Mouse (Mus musculus) MEL (cell line): ENCODE data around the gene Trim47. TPM values are rescaled to one million over a fixed set of nuclear protein-coding genes. Genes with fewer than 3 reads are reported as not detected.

Experiments
- DNase-seq: peaks from one replicate; pipeline ENCODE4 v3.0.0; 2011; ENCODE audit warnings: low read depth, low spot score
- H3K27ac ChIP-seq: 2 replicates; pipeline ENCODE4 v1.5.1; 2012; ENCODE audit warnings: low read depth, mild to moderate bottlenecking, control low read depth, low read length, moderate library complexity; ENCODE audit not compliant: control insufficient read depth
- H3K27me3 ChIP-seq, 2 experiments: fragments of 150-350 bp in 1 of 2; sonication (generic) in 1 of 2; 2 replicates each; pipeline ENCODE4 v1.6.1; 2012; ENCODE audit warnings: low read length in 2 of 2, mild to moderate bottlenecking in 2 of 2, improper control_type of control experiment in 1 of 2, moderate library complexity in 1 of 2; ENCODE audit not compliant: insufficient read depth in 2 of 2, control insufficient read depth in 1 of 2
- H3K36me3 ChIP-seq, 2 experiments: 2 replicates each; pipeline ENCODE4 v1.6.1; 2012 to 2014; ENCODE audit warnings: low read length in 2 of 2, improper control_type of control experiment in 1 of 2, inconsistent platforms in 1 of 2, mild to moderate bottlenecking in 1 of 2; ENCODE audit not compliant: insufficient read depth in 2 of 2, control insufficient read depth in 1 of 2
- H3K4me1 ChIP-seq, 2 experiments: fragments of 150-350 bp in 1 of 2; sonication (generic) in 1 of 2; 2 replicates each; pipeline ENCODE4 v1.6.1; 2012; ENCODE audit warnings: low read length in 2 of 2, improper control_type of control experiment in 1 of 2, mild to moderate bottlenecking in 1 of 2; ENCODE audit not compliant: insufficient read depth in 2 of 2, control insufficient read depth in 1 of 2
- H3K4me3 ChIP-seq, 2 experiments: fragments of 150-350 bp in 1 of 2; sonication (generic) in 1 of 2; 2 replicates each; pipeline ENCODE4 v1.5.1; 2012; ENCODE audit warnings: low read depth in 2 of 2, low read length in 2 of 2, mild to moderate bottlenecking in 2 of 2, moderate library complexity in 2 of 2, control low read depth in 1 of 2, improper control_type of control experiment in 1 of 2; ENCODE audit not compliant: control insufficient read depth in 1 of 2, insufficient read depth in 1 of 2
- H3K79me2 ChIP-seq: 2 replicates; pipeline ENCODE4 v1.6.1; 2012; ENCODE audit warnings: mild to moderate bottlenecking, low read length, moderate library complexity; ENCODE audit not compliant: control insufficient read depth, poor library complexity, insufficient read depth
- H3K9ac ChIP-seq: 2 replicates; pipeline ENCODE4 v1.6.1; 2012; ENCODE audit warnings: low read depth, mild to moderate bottlenecking, control low read depth, low read length, moderate library complexity; ENCODE audit not compliant: control insufficient read depth, poor library complexity, severe bottlenecking
- H3K9me3 ChIP-seq: fragments of 150-350 bp; sonication (generic); replicated peaks from 2 replicates; pipeline ENCODE4 v1.6.1; 2012; ENCODE audit warnings: mild to moderate bottlenecking, low read length, improper control_type of control experiment, moderate library complexity; ENCODE audit not compliant: insufficient read depth
- BHLHE40 ChIP-seq: IDR thresholded peaks from 2 replicates; pipeline ENCODE4 v1.6.1; 2012; ENCODE audit warnings: low read depth, mild to moderate bottlenecking, inconsistent platforms, low read length, improper control_type of control experiment, borderline replicate concordance
- CTCF ChIP-seq, 3 experiments: IDR thresholded peaks in 2 of 3; conservative IDR thresholded peaks in 1 of 3; 2 replicates each; pipeline ENCODE4 v1.5.1; 2011 to 2012; ENCODE audit warnings: low read length in 3 of 3, low read depth in 2 of 3, mild to moderate bottlenecking in 2 of 3, improper control_type of control experiment in 1 of 3, inconsistent platforms in 1 of 3, mixed read lengths in 1 of 3, moderate library complexity in 1 of 3; ENCODE audit not compliant: control insufficient read depth in 1 of 3, insufficient read depth in 1 of 3, poor library complexity in 1 of 3, severe bottlenecking in 1 of 3
- GABPA ChIP-seq: IDR thresholded peaks from 2 replicates; pipeline ENCODE4 v1.6.1; 2012; ENCODE audit warnings: low read depth, mild to moderate bottlenecking, inconsistent platforms, low read length, improper control_type of control experiment, moderate library complexity
- KAT2A ChIP-seq: conservative IDR thresholded peaks from 2 replicates; pipeline ENCODE4 v1.6.1; 2012; ENCODE audit warnings: low read depth, low read length, improper control_type of control experiment, inconsistent platforms
- MAFK ChIP-seq: IDR thresholded peaks from 2 replicates; pipeline ENCODE4 v1.6.1; 2011; ENCODE audit warnings: low read depth, mild to moderate bottlenecking, low read length, improper control_type of control experiment, borderline replicate concordance
- MAX ChIP-seq: IDR thresholded peaks from 2 replicates; pipeline ENCODE4 v1.6.1; 2011; ENCODE audit warnings: low read length, improper control_type of control experiment
- MEF2A ChIP-seq: IDR thresholded peaks from 2 replicates; pipeline ENCODE4 v1.6.1; 2014; ENCODE audit warnings: low read depth, mild to moderate bottlenecking, inconsistent platforms, low read length, improper control_type of control experiment; ENCODE audit not compliant: poor library complexity, insufficient replicate concordance, severe bottlenecking; ENCODE audit errors: extremely low read depth
- MYC ChIP-seq: IDR thresholded peaks from 2 replicates; pipeline ENCODE4 v1.6.1; 2011; ENCODE audit warnings: low read depth, mild to moderate bottlenecking, low read length, improper control_type of control experiment, moderate library complexity
- POLR2AphosphoS2 ChIP-seq: IDR thresholded peaks from 2 replicates; pipeline ENCODE4 v1.6.1; 2011; ENCODE audit warnings: low read length, improper control_type of control experiment
- RAD21 ChIP-seq: IDR thresholded peaks from 2 replicates; pipeline ENCODE4 v1.6.1; 2011; ENCODE audit warnings: mild to moderate bottlenecking, low read depth, low read length, improper control_type of control experiment
- SMC3 ChIP-seq: IDR thresholded peaks from 2 replicates; pipeline ENCODE4 v1.6.1; 2011; ENCODE audit warnings: low read depth, low read length, improper control_type of control experiment
- TBP ChIP-seq: IDR thresholded peaks from 2 replicates; pipeline ENCODE4 v1.8.0; 2011; ENCODE audit warnings: low read depth, low read length, improper control_type of control experiment
- TCF12 ChIP-seq: IDR thresholded peaks from 2 replicates; pipeline ENCODE4 v1.6.1; 2014; ENCODE audit warnings: low read depth, mild to moderate bottlenecking, inconsistent platforms, low read length, improper control_type of control experiment, moderate library complexity
- UBTF ChIP-seq: IDR thresholded peaks from 2 replicates; pipeline ENCODE4 v1.6.1; 2012; ENCODE audit warnings: low read depth, mild to moderate bottlenecking, inconsistent platforms, low read length, improper control_type of control experiment, moderate library complexity, borderline replicate concordance; ENCODE audit not compliant: insufficient read depth
- USF2 ChIP-seq, 2 experiments: IDR thresholded peaks; 2 replicates each; pipeline ENCODE4 v1.6.1; 2011 to 2012; ENCODE audit warnings: improper control_type of control experiment in 2 of 2, low read length in 2 of 2, borderline replicate concordance in 1 of 2, inconsistent platforms in 1 of 2, low read depth in 1 of 2, mild to moderate bottlenecking in 1 of 2; ENCODE audit not compliant: insufficient read depth in 1 of 2
- ZC3H11A ChIP-seq: IDR thresholded peaks from 2 replicates; pipeline ENCODE4 v1.6.1; 2012; ENCODE audit warnings: low read depth, mild to moderate bottlenecking, inconsistent platforms, low read length, improper control_type of control experiment
- ZKSCAN1 ChIP-seq: IDR thresholded peaks from 2 replicates; pipeline ENCODE4 v1.6.1; 2012; ENCODE audit warnings: low read depth, mild to moderate bottlenecking, inconsistent platforms, low read length, improper control_type of control experiment, moderate library complexity
- ZMIZ1 ChIP-seq: IDR thresholded peaks from 2 replicates; pipeline ENCODE4 v1.6.1; 2012; ENCODE audit warnings: low read depth, mild to moderate bottlenecking, inconsistent platforms, low read length, improper control_type of control experiment, moderate library complexity
- ZNF384 ChIP-seq: IDR thresholded peaks from 2 replicates; pipeline ENCODE4 v1.6.1; 2012; ENCODE audit warnings: low read depth, mild to moderate bottlenecking, inconsistent platforms, low read length, improper control_type of control experiment
- polyA plus RNA-seq, 2 experiments: library from polyadenylated mRNA; stranded (reverse) in 1 of 2; unstranded in 1 of 2; fragments of >175 nt in 1 of 2; fragments of >200 nt in 1 of 2; gene quantifications; 2 replicates each; pipeline versions ENCODE4 v1.2.1 to v1.2.4; 2012; ENCODE audit warnings: low replicate concordance in 2 of 2, low read depth in 1 of 2; ENCODE audit not compliant: insufficient read length in 2 of 2, insufficient read depth in 1 of 2, missing spikeins in 1 of 2
- total RNA-seq: library from RNA; depleted of rRNA; stranded (reverse); fragments of 300-350 nt; gene quantifications from 2 replicates; pipeline ENCODE4 v1.2.3, GENCODE M21; 2012

The Trim47 gene
- total and polyA plus RNA-seq, 3 experiments: 5.6 to 6.7 TPM; not detected in 1

DNA sequence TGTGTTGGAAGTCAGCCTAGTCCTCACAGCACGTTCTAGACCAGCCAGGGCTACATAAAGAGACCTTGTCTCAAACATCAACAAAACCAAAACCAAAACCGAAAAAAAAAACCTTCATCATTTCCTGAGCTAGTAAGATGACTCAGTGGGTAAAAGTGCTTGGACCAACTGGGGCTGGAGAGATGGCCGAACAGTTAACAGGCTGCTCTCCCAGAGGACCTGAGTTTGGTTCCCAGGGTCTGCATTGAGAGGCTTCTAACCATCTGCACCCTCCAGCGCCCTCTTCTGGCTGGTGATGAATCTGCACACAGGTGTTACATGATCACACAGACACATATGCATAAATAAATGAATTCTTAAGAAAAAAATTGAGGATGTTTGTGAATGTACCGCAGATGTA lies 55.5 kb downstream of the Trim47 start:
- no peak overlapping the region for H3K9ac ChIP-seq
- H3K27me3 ChIP-seq: no peaks in the 10 kb centered on the region
- no peaks in the 10 kb centered on the region for H3K9me3 ChIP-seq
- H3K79me2 ChIP-seq: peaks cover 9% of the 10 kb centered on the region
- DNase-seq: peak; percentile 84
- H3K4me1 ChIP-seq: peaks cover 9 to 13% of the 10 kb centered on the region in 2 experiments
- H3K4me3 ChIP-seq: no peak overlapping the region
- H3K36me3 ChIP-seq: peaks cover 0 to 16% of the 10 kb centered on the region in 2 experiments; a peak in 2 of 4 replicates
- H3K27ac ChIP-seq: no peak overlapping the region
- no peak for TF ChIP-seq GABPA
- peak; percentile 28 for TF ChIP-seq ZNF384
- TF ChIP-seq MYC: no peak
- TF ChIP-seq SMC3: peak; percentile 51
- peak; percentile 49 for TF ChIP-seq RAD21
- TF ChIP-seq ZC3H11A: peak; percentile 34; the same call in 1 of the 2 replicates
- TF ChIP-seq CTCF (IDR thresholded peaks at IDR 0.05 in 2 of 3, conservative IDR thresholded peaks at IDR 0.05 in 1 of 3; ENCODE audit: control insufficient read depth in 1 of 3, insufficient read depth in 1 of 3, low read depth in 2 of 3, low read length in 3 of 3, poor library complexity in 1 of 3, severe bottlenecking in 1 of 3): peak; percentile 80 to 81 (median 80)
- no peak for TF ChIP-seq BHLHE40
- no peak for TF ChIP-seq TCF12

DNA sequence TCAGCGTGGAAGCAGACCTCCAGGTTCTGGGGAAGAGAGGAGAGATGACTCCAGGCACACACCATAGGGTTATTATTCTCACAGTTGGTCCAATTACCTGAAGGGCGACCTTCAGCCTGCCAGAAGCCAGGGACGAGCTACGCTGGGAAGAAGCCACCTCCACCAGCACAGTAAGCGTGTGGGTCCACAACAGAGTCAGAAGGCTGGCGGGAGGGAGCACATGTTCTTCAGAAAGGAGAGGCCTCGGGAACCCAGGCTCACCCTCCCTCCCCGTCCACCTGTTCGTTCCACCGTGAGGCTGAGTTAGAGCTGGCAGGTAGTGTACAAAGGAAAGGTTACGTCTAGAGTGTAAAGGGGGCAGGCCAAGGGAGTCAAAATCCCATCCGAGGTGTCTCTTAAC lies 61.7 kb downstream of the Trim47 start:
- H3K9ac ChIP-seq: no peak overlapping the region
- no peaks in the 10 kb centered on the region for H3K4me1 ChIP-seq
- no peak for DNase-seq
- no peak overlapping the region for H3K4me3 ChIP-seq
- no peaks in the 10 kb centered on the region for H3K27me3 ChIP-seq
- TF ChIP-seq MAX (no peak), MAFK (no peak), ZKSCAN1 (no peak), POLR2AphosphoS2 (no peak), RAD21 (no peak), MEF2A (no peak), UBTF (no peak), ZMIZ1 (no peak), TBP (no peak), KAT2A (no peak), USF2 (IDR thresholded peaks at IDR 0.05; ENCODE audit: borderline replicate concordance in 1 of 2, insufficient read depth in 1 of 2, low read depth in 1 of 2, low read length in 2 of 2) (no peak)
- H3K79me2 ChIP-seq: no peaks in the 10 kb centered on the region
- no peak overlapping the region for H3K27ac ChIP-seq
- H3K36me3 ChIP-seq: no peaks in the 10 kb centered on the region; a peak in 1 of 4 replicates
- no peaks in the 10 kb centered on the region for H3K9me3 ChIP-seq
